Mouse (Mus musculus): ENCODE measurements at regions not wholly inside any gene's neighbourhood (a gene's known extent, or its start where the extent isn't known, plus 50 kb on each side); places are given as distances from the start of the nearest gene placed in this dataset.

- no peak overlapping the region for H3K9ac ChIP-seq (replicated peaks)
- no peaks in the 10 kb centered on the region for H3K9me3 ChIP-seq
- no peak for ATAC-seq (ENCODE audit: insufficient number of reproducible peaks, insufficient read depth, low FRiP score, low TSS enrichment, low read depth)
- no peak overlapping the region for H3K4me3 ChIP-seq (replicated peaks)
- no peaks in the 10 kb centered on the region for H3K36me3 ChIP-seq
- peaks cover 7% of the 10 kb centered on the region; the same call in 1 of the 2 replicates for H3K4me1 ChIP-seq (replicated peaks)
- no peak overlapping the region for H3K4me2 ChIP-seq
- 0 out of 2 replicates have a peak, but pooled peaks cover 8% of the 10 kb centered on the region for H3K27me3 ChIP-seq
- WGBS: 80% methylated on average over 5 of the region's 5 CpGs
- H3K27ac ChIP-seq: no peak overlapping the region
These were observed 53.4 kb upstream of the Cdh5 start for GRCm38 (mm10) chr8:104048037-104048436.

- WGBS: 83% methylated on average over 6 of the region's 6 CpGs
- no peak overlapping the region for H3K27ac ChIP-seq
- H3K4me1 ChIP-seq (replicated peaks): peaks cover 7% of the 10 kb centered on the region; the same call in 1 of the 2 replicates
- ATAC-seq (ENCODE audit: insufficient number of reproducible peaks, insufficient read depth, low FRiP score, low TSS enrichment, low read depth): no peak
- H3K36me3 ChIP-seq: no peaks in the 10 kb centered on the region
- H3K27me3 ChIP-seq: 0 out of 2 replicates have a peak, but pooled peaks cover 8% of the 10 kb centered on the region
- H3K4me2 ChIP-seq: no peak overlapping the region
- H3K9ac ChIP-seq (replicated peaks): no peak overlapping the region
- H3K9me3 ChIP-seq: no peaks in the 10 kb centered on the region
- H3K4me3 ChIP-seq (replicated peaks): no peak overlapping the region
These were observed 52.2 kb upstream of the Cdh5 start for GRCm38 (mm10) chr8:104049181-104049580.

GRCm38 (mm10) chr8:104050694-104051539, 50.5 kb upstream of the Cdh5 start:
- WGBS: 30% methylated on average over 15 of the region's 15 CpGs
- no peak for ATAC-seq (ENCODE audit: insufficient number of reproducible peaks, insufficient read depth, low FRiP score, low TSS enrichment, low read depth)
- Histone ChIP-seq H3K4me2 (peak overlapping the region; percentile 16), H3K9me3 (no peaks in the 10 kb centered on the region), H3K27me3 (0 out of 2 replicates have a peak, but pooled peaks cover 8% of the 10 kb centered on the region), H3K36me3 (no peaks in the 10 kb centered on the region), H3K9ac (replicated peaks) (no peak overlapping the region), H3K27ac (no peak overlapping the region), H3K4me1 (replicated peaks) (peaks cover 7% of the 10 kb centered on the region; the same call in 1 of the 2 replicates), H3K4me3 (replicated peaks) (no peak overlapping the region)

GRCm38 (mm10) chr8:104051540-104051882, 49.9 kb upstream of the Cdh5 start:
- H3K9me3 ChIP-seq: no peaks in the 10 kb centered on the region
- 0 out of 2 replicates have a peak, but pooled peaks cover 8% of the 10 kb centered on the region for H3K27me3 ChIP-seq
- 0 out of 2 replicates have a peak overlapping the region, but pooled peaks have one; percentile 17 for H3K27ac ChIP-seq
- H3K4me3 ChIP-seq (replicated peaks): no peak overlapping the region
- WGBS: 60% methylated on average over 5 of the region's 5 CpGs
- ATAC-seq (ENCODE audit: insufficient number of reproducible peaks, insufficient read depth, low FRiP score, low TSS enrichment, low read depth): no peak
- no peak overlapping the region for H3K4me2 ChIP-seq
- H3K36me3 ChIP-seq: no peaks in the 10 kb centered on the region
- H3K4me1 ChIP-seq (replicated peaks): peaks cover 7% of the 10 kb centered on the region; the same call in 1 of the 2 replicates
- no peak overlapping the region for H3K9ac ChIP-seq (replicated peaks)

Measured in limb, embryonic 12.5 days (tissue).